Mouse (Mus musculus) spleen, adult 2 months (tissue): ENCODE data around the gene Rnf5.

Source experiments
- CTCF ChIP-seq: fragments of 200-500 bp; IDR thresholded peaks from 2 replicates; pipeline ENCODE4 v1.5.1; 2011; ENCODE audit warnings: mild to moderate bottlenecking, inconsistent platforms; ENCODE audit not compliant: insufficient read depth, insufficient read length, insufficient replicate concordance; ENCODE audit errors: extremely low read depth
- POLR2A ChIP-seq: fragments of 200-500 bp; IDR thresholded peaks from 2 replicates; pipeline ENCODE4 v1.6.1; 2011; ENCODE audit warnings: low read depth, low read length, inconsistent platforms

DNA sequence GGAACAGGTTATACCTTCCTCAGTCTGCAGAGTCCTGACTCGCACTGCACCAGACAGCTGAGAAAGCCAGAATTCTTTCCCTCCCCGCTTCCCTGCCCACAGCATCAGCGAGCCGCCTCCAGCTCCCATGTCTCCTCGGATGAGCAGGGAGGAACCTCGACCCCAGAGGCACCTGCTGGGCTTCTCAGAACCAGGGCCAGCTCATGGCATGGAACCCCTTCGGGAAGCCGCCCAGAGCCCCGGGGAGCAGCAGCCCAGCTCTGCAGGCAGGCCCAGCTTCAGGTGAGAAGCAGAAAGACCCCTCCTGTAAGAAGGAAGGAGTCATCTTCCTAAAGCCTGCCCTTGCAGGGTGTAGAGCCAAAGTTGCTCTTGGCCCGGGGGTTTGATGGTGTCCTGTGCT lies 49.1 kb upstream of the Rnf5 start:
- no peak for TF ChIP-seq CTCF
- TF ChIP-seq POLR2A, result no peak
